Mouse (Mus musculus) CD4-positive, CD25-positive, alpha-beta regulatory T cell, adult 2 months (primary cell): ENCODE measurements around the gene Slc16a10.
A peak's percentile ranks its signal among the peaks of the same experiment; 100 is the strongest.
"Not testable (repeated sequence)": the region's sequence is repeated elsewhere in the genome, so short reads cannot be mapped to it uniquely, and the experiment has no call there.

Experiments
- DNase-seq: peaks from one replicate; pipeline ENCODE4 v3.0.0-alpha.2; 2012; ENCODE audit warnings: low read depth, low spot score

Slc16a10 gene

GRCm38 (mm10) chr10:40028091-40028490 lies 114.0 kb downstream of the Slc16a10 start:
- DNase-seq = no peak

- no peak for DNase-seq
Observed at GRCm38 (mm10) chr10:40026546-40026945, 115.5 kb downstream of the Slc16a10 start.

GRCm38 (mm10) chr10:40025560-40025959 lies 116.5 kb downstream of the Slc16a10 start:
- DNase-seq = no peak

GRCm38 (mm10) chr10:40024554-40025428 lies 117.3 kb downstream of the Slc16a10 start, which contains the start of gene Mfsd4b1:
TSS of gene Mfsd4b1 (minus strand) at chr10:40025268.
- peak; percentile 89 for DNase-seq

GRCm38 (mm10) chr10:40020401-40020800 lies 121.7 kb downstream of the Slc16a10 start:
- no peak for DNase-seq

GRCm38 (mm10) chr10:40019492-40019891 lies 122.6 kb downstream of the Slc16a10 start:
- no peak for DNase-seq

- DNase-seq = no peak
Observed at GRCm38 (mm10) chr10:40018261-40018860, 123.7 kb downstream of the Slc16a10 start.

- DNase-seq = no peak
Observed at GRCm38 (mm10) chr10:40009591-40009990, 132.5 kb downstream of the Slc16a10 start.

- not testable (repeated sequence) for DNase-seq
Observed at GRCm38 (mm10) chr10:40008847-40009246, 133.2 kb downstream of the Slc16a10 start.

- DNase-seq = no peak
Observed at GRCm38 (mm10) chr10:40007953-40008352, 134.1 kb downstream of the Slc16a10 start.

- no peak for DNase-seq
Observed at GRCm38 (mm10) chr10:40006963-40007362, 135.1 kb downstream of the Slc16a10 start.

- DNase-seq = no peak
Observed at GRCm38 (mm10) chr10:40000746-40001145, 141.3 kb downstream of the Slc16a10 start.

GRCm38 (mm10) chr10:39991155-39991554 lies 150.9 kb downstream of the Slc16a10 start:
- peak; percentile 75 for DNase-seq

- no peak for DNase-seq
Observed at GRCm38 (mm10) chr10:39986466-39986865, 155.6 kb downstream of the Slc16a10 start, which contains the start of gene Mfsd4b5. TSS of gene Mfsd4b5 (minus strand) at chr10:39986646.
